Mouse (Mus musculus): ENCODE measurements around the gene Hps3. TPM values are rescaled to one million over a fixed set of nuclear protein-coding genes. Genes with fewer than 3 reads are reported as not detected.
A peak's percentile ranks its signal among the peaks of the same experiment; 100 is the strongest.

Gene Hps3
- polyA plus RNA-seq, 2 experiments, result 5.3 to 5.6 TPM

- H3K9me3 ChIP-seq (ENCODE audit: control insufficient read depth, low read length), result no peaks in the 10 kb centered on the region
- no peak overlapping the region for H3K4me3 ChIP-seq (ENCODE audit: insufficient read depth in 1 of 2, low read depth in 2 of 2, low read length in 2 of 2)
- H3K4me1 ChIP-seq (replicated peaks; ENCODE audit: control insufficient read depth in 2 of 2, insufficient read depth in 2 of 2, low read length in 1 of 2), result peaks cover 10 to 15% of the 10 kb centered on the region in 2 experiments
- no peak overlapping the region for H3K27ac ChIP-seq
- no peaks in the 10 kb centered on the region; the same call in 1 of the 2 replicates for H3K36me3 ChIP-seq (replicated peaks; ENCODE audit: control insufficient read depth, insufficient read depth, low read depth)
- no peak overlapping the region for H3K9ac ChIP-seq (replicated peaks)
- TF ChIP-seq EP300 (IDR thresholded peaks at IDR 0.05; ENCODE audit: low read depth), result no peak
- TF ChIP-seq CTCF (IDR thresholded peaks at IDR 0.05; ENCODE audit: low read depth), result no peak
- H3K4me2 ChIP-seq (ENCODE audit: low read depth), result no peak overlapping the region
- H3K27me3 ChIP-seq (ENCODE audit: control insufficient read depth, insufficient read depth, low read length), result no peaks in the 10 kb centered on the region
- WGBS (ENCODE audit: insufficient replicate concordance), result 70% methylated on average over 6 of the region's 6 CpGs
- DNase-seq (ENCODE audit: low read depth in 3 of 3, low spot score in 3 of 3) (no peak), ATAC-seq (ENCODE audit: insufficient read depth) (no peak)
Observed at GRCm38 (mm10) chr3:20030807-20031206, 4.3 kb downstream of the Hps3 start.

DNA sequence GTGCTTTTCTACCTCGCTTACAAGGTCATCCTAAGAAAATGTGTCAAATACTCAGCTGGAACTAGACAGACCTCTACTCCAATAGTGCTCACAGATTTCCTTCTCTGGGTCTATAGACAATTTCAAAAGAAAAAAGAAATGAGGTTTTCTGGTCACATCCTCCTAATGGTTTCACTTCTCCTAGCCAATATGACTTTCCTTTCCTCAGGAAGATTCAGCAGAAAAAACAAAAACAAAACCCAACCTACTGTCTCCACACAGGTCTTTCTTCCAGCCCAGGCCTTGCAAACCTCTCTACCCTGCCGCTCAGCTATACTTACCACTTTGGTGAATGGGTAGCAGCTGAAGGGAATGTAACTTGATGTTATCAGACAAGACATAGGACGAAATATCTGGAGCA lies 6.5 kb downstream of the Hps3 start:
- peaks cover 1 to 6% of the 10 kb centered on the region in 2 experiments; a peak in 2 of 4 replicates for H3K4me1 ChIP-seq (replicated peaks; ENCODE audit: control insufficient read depth in 2 of 2, insufficient read depth in 2 of 2, low read length in 1 of 2)
- H3K9me3 ChIP-seq (ENCODE audit: control insufficient read depth, low read length), result no peaks in the 10 kb centered on the region
- TF ChIP-seq CTCF (IDR thresholded peaks at IDR 0.05; ENCODE audit: low read depth), result no peak
- no peak for TF ChIP-seq EP300 (IDR thresholded peaks at IDR 0.05; ENCODE audit: low read depth)
- ATAC-seq (ENCODE audit: insufficient read depth) (no peak), DNase-seq (ENCODE audit: low read depth in 3 of 3, low spot score in 3 of 3) (no peak)
- H3K27ac ChIP-seq, result no peak overlapping the region
- 71% methylated on average over 3 of the region's 3 CpGs for WGBS (ENCODE audit: insufficient replicate concordance)
- H3K4me3 ChIP-seq (ENCODE audit: insufficient read depth in 1 of 2, low read depth in 2 of 2, low read length in 2 of 2), result no peak overlapping the region
- no peak overlapping the region for H3K9ac ChIP-seq (replicated peaks)
- H3K27me3 ChIP-seq (ENCODE audit: control insufficient read depth, insufficient read depth, low read length), result no peaks in the 10 kb centered on the region
- no peak overlapping the region for H3K4me2 ChIP-seq (ENCODE audit: low read depth)
- H3K36me3 ChIP-seq (replicated peaks; ENCODE audit: control insufficient read depth, insufficient read depth, low read depth), result no peaks in the 10 kb centered on the region; the same call in 1 of the 2 replicates

DNA sequence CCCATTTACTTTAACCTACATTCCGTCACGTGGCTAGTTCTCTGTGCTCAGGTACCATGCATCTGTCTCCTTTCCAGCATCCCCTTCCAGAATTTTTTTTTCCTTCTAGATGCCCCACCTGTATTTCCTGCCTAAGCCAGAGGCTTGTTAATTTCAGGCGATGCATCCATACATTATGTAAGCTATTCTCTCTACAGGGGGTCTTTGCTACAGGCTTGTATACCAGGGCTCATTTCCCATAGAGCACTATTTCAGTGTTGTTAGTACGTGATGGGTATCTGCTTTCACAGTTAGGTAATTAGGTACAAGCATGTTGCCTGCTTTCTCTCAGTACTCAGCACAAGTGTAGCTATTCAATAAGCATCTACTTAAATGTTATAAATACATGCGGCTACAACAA lies 7.3 kb downstream of the Hps3 start:
- Histone ChIP-seq H3K4me3 (ENCODE audit: insufficient read depth in 1 of 2, low read depth in 2 of 2, low read length in 2 of 2) (no peak overlapping the region), H3K27ac (no peak overlapping the region), H3K9me3 (ENCODE audit: control insufficient read depth, low read length) (no peaks in the 10 kb centered on the region), H3K27me3 (ENCODE audit: control insufficient read depth, insufficient read depth, low read length) (no peaks in the 10 kb centered on the region), H3K4me1 (replicated peaks; ENCODE audit: control insufficient read depth in 2 of 2, insufficient read depth in 2 of 2, low read length in 1 of 2) (peaks cover 0 to 3% of the 10 kb centered on the region in 2 experiments; a peak in 1 of 4 replicates), H3K4me2 (ENCODE audit: low read depth) (no peak overlapping the region), H3K36me3 (replicated peaks; ENCODE audit: control insufficient read depth, insufficient read depth, low read depth) (no peaks in the 10 kb centered on the region; the same call in 1 of the 2 replicates), H3K9ac (replicated peaks) (no peak overlapping the region)
- TF ChIP-seq CTCF (IDR thresholded peaks at IDR 0.05; ENCODE audit: low read depth), result no peak
- TF ChIP-seq EP300 (IDR thresholded peaks at IDR 0.05; ENCODE audit: low read depth), result no peak
- 67% methylated on average over 5 of the region's 5 CpGs for WGBS (ENCODE audit: insufficient replicate concordance)
- ATAC-seq (ENCODE audit: insufficient read depth) (no peak), DNase-seq (ENCODE audit: low read depth in 3 of 3, low spot score in 3 of 3) (no peak)

DNA sequence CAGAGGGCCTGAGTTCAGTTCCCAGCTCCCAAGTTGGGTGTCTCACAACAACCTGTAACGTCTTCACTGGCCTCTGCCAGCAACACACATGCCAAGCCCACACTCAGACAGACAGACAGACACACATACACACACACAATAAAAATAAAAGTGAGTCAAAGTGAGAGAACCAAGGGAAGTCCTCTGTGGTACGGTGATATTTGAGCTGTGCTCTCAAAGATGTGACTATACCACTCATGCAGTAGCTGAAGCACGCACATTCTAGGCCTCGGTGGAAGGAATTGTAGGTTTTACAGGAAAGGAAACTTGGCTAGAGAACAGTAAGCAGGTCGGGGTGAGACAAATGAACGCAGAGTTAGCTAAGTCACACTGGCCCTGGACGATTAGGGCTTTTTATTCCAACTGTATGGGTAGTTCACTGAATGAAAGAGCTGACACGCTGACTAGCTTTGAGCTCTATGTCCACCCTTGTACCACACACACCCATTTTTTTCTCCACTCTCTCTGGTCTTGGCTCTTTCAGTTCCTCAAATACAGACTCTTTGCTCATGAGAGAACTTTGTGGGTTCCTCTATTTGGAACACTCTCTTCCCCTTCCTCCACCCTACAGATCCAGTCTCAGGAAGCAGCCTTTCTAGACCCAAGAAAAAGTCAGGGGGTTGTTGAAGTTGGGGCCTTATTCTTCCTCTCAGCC lies 8.0 kb downstream of the Hps3 start:
- Histone ChIP-seq H3K36me3 (replicated peaks; ENCODE audit: control insufficient read depth, insufficient read depth, low read depth) (peaks cover 4% of the 10 kb centered on the region), H3K27ac (no peak overlapping the region), H3K4me2 (ENCODE audit: low read depth) (no peak overlapping the region), H3K9me3 (ENCODE audit: control insufficient read depth, low read length) (no peaks in the 10 kb centered on the region), H3K4me1 (replicated peaks; ENCODE audit: control insufficient read depth in 2 of 2, insufficient read depth in 2 of 2, low read length in 1 of 2) (peaks cover 0 to 3% of the 10 kb centered on the region in 2 experiments; a peak in 1 of 4 replicates), H3K9ac (replicated peaks) (no peak overlapping the region), H3K27me3 (ENCODE audit: control insufficient read depth, insufficient read depth, low read length) (no peaks in the 10 kb centered on the region), H3K4me3 (ENCODE audit: insufficient read depth in 1 of 2, low read depth in 2 of 2, low read length in 2 of 2) (no peak overlapping the region)
- ATAC-seq (ENCODE audit: insufficient read depth), result no peak
- DNase-seq (ENCODE audit: low read depth in 3 of 3, low spot score in 3 of 3), result peak in 2 of 3 experiments; percentile 6 to 13
- TF ChIP-seq CTCF (IDR thresholded peaks at IDR 0.05; ENCODE audit: low read depth), result no peak
- TF ChIP-seq EP300 (IDR thresholded peaks at IDR 0.05; ENCODE audit: low read depth), result no peak
- WGBS (ENCODE audit: insufficient replicate concordance), result 62% methylated on average over 8 of the region's 8 CpGs

- TF ChIP-seq EP300 (IDR thresholded peaks at IDR 0.05; ENCODE audit: low read depth), result no peak
- TF ChIP-seq CTCF (IDR thresholded peaks at IDR 0.05; ENCODE audit: low read depth), result no peak
- Histone ChIP-seq H3K27ac (no peak overlapping the region), H3K4me2 (ENCODE audit: low read depth) (no peak overlapping the region), H3K9ac (replicated peaks) (no peak overlapping the region), H3K36me3 (replicated peaks; ENCODE audit: control insufficient read depth, insufficient read depth, low read depth) (peaks cover 4% of the 10 kb centered on the region), H3K9me3 (ENCODE audit: control insufficient read depth, low read length) (no peaks in the 10 kb centered on the region), H3K4me3 (ENCODE audit: insufficient read depth in 1 of 2, low read depth in 2 of 2, low read length in 2 of 2) (no peak overlapping the region), H3K4me1 (replicated peaks; ENCODE audit: control insufficient read depth in 2 of 2, insufficient read depth in 2 of 2, low read length in 1 of 2) (peaks cover 0 to 3% of the 10 kb centered on the region in 2 experiments; a peak in 1 of 4 replicates), H3K27me3 (ENCODE audit: control insufficient read depth, insufficient read depth, low read length) (no peaks in the 10 kb centered on the region)
- no peak for DNase-seq (ENCODE audit: low read depth in 3 of 3, low spot score in 3 of 3)
- no peak for ATAC-seq (ENCODE audit: insufficient read depth)
Observed at GRCm38 (mm10) chr3:20026481-20026880, 8.6 kb downstream of the Hps3 start.
